Mouse (Mus musculus) small intestine, adult 2 months (tissue): ENCODE data around the gene Tbl1xr1. TPM values are rescaled to one million over a fixed set of nuclear protein-coding genes. Genes with fewer than 3 reads are reported as not detected.

Experiments used
- H3K27ac ChIP-seq: fragments of 200-500 bp; 2 replicates; pipeline ENCODE4 v1.5.1; 2012; ENCODE audit warnings: low read depth, low read length, control low read depth, inconsistent platforms; ENCODE audit not compliant: insufficient read depth
- H3K27me3 ChIP-seq: fragments of 200-500 bp; 2 replicates; pipeline ENCODE4 v1.6.1; 2012; ENCODE audit warnings: mild to moderate bottlenecking, moderate library complexity, low read length, inconsistent platforms; ENCODE audit not compliant: control insufficient read depth, insufficient read depth
- H3K36me3 ChIP-seq: fragments of 200-500 bp; 2 replicates; pipeline ENCODE4 v1.6.1; 2012; ENCODE audit warnings: mild to moderate bottlenecking, low read length, control low read depth, inconsistent platforms; ENCODE audit not compliant: control insufficient read depth, insufficient read depth
- H3K4me1 ChIP-seq: fragments of 200-500 bp; 2 replicates; pipeline ENCODE4 v1.6.1; 2012; ENCODE audit warnings: low read length, inconsistent platforms, mixed read lengths; ENCODE audit not compliant: control insufficient read depth, insufficient read depth, insufficient read length
- H3K4me3 ChIP-seq: fragments of 200-500 bp; 2 replicates; pipeline ENCODE4 v1.5.1; 2012; ENCODE audit warnings: low read depth, mild to moderate bottlenecking, control low read depth, inconsistent platforms, low read length, moderate library complexity
- CTCF ChIP-seq: fragments of 200-500 bp; IDR thresholded peaks from 2 replicates; pipeline ENCODE4 v1.5.1; 2012; ENCODE audit warnings: low read depth, mild to moderate bottlenecking, control low read depth, inconsistent platforms, low read length, moderate library complexity, mixed read lengths; ENCODE audit not compliant: insufficient replicate concordance, insufficient read length; ENCODE audit errors: extremely low read depth
- POLR2A ChIP-seq: fragments of 200-500 bp; IDR thresholded peaks from 2 replicates; pipeline ENCODE4 v1.6.1; 2012; ENCODE audit warnings: low read depth, mild to moderate bottlenecking, control low read depth, inconsistent platforms, low read length, moderate library complexity
- WGBS: fragments of 180-500 bp; shearing (Covaris S2); methylation state at CpG from one replicate; pipeline ENCODE4 v1.1.7; 2018; 5-methylcytosine and 5-hydroxymethylcytosine counted together
- polyA plus RNA-seq: library from polyadenylated mRNA; depleted of rRNA; stranded (reverse); fragments of >200 nt; gene quantifications from 2 replicates; pipeline ENCODE4 v1.2.3, GENCODE M21; 2012

The Tbl1xr1 gene
- polyA plus RNA-seq, 1 experiment, result 15.8 TPM

GRCm38 (mm10) chr3:22156397-22156796 is 79.9 kb downstream of the Tbl1xr1 start:
- H3K36me3 ChIP-seq, result no peaks in the 10 kb centered on the region
- TF ChIP-seq POLR2A (no peak), CTCF (no peak)
- no peaks in the 10 kb centered on the region for H3K27me3 ChIP-seq
- no peak overlapping the region for H3K27ac ChIP-seq
- 33% methylated on average over 2 of the region's 2 CpGs for WGBS
- H3K4me3 ChIP-seq, result no peak overlapping the region
- H3K4me1 ChIP-seq, result peaks cover 4% of the 10 kb centered on the region; the same call in 1 of the 2 replicates

- TF ChIP-seq POLR2A, result no peak
- no peak for TF ChIP-seq CTCF
- no peaks in the 10 kb centered on the region for H3K36me3 ChIP-seq
- no peaks in the 10 kb centered on the region for H3K27me3 ChIP-seq
- H3K4me1 ChIP-seq, result peaks cover 2% of the 10 kb centered on the region; the same call in 1 of the 2 replicates
- H3K4me3 ChIP-seq, result no peak overlapping the region
- no peak overlapping the region for H3K27ac ChIP-seq
- WGBS, result 89% methylated on average over 3 of the region's 3 CpGs
Measured at GRCm38 (mm10) chr3:22162948-22163347, 86.5 kb downstream of the Tbl1xr1 start.

GRCm38 (mm10) chr3:22167856-22168255 is 91.4 kb downstream of the Tbl1xr1 start:
- no peaks in the 10 kb centered on the region for H3K27me3 ChIP-seq
- no peak overlapping the region for H3K4me3 ChIP-seq
- TF ChIP-seq POLR2A (no peak), CTCF (no peak)
- H3K27ac ChIP-seq, result no peak overlapping the region
- H3K4me1 ChIP-seq, result 0 out of 2 replicates have a peak, but pooled peaks cover 2% of the 10 kb centered on the region
- 74% methylated on average over 2 of the region's 2 CpGs for WGBS
- no peaks in the 10 kb centered on the region for H3K36me3 ChIP-seq

- H3K4me1 ChIP-seq, result no peaks in the 10 kb centered on the region
- no peak overlapping the region for H3K27ac ChIP-seq
- TF ChIP-seq CTCF (no peak), POLR2A (no peak)
- no peaks in the 10 kb centered on the region for H3K27me3 ChIP-seq
- 92% methylated on average over 4 of the region's 4 CpGs for WGBS
- no peaks in the 10 kb centered on the region for H3K36me3 ChIP-seq
- H3K4me3 ChIP-seq, result no peak overlapping the region
Measured at GRCm38 (mm10) chr3:22168432-22168831, 92.0 kb downstream of the Tbl1xr1 start.

GRCm38 (mm10) chr3:22171526-22171925 is 95.1 kb downstream of the Tbl1xr1 start:
- H3K27me3 ChIP-seq, result no peaks in the 10 kb centered on the region
- H3K27ac ChIP-seq, result no peak overlapping the region
- H3K4me1 ChIP-seq, result no peaks in the 10 kb centered on the region
- H3K36me3 ChIP-seq, result no peaks in the 10 kb centered on the region
- WGBS, result 89% methylated on average over 8 of the region's 8 CpGs
- no peak for TF ChIP-seq POLR2A
- no peak for TF ChIP-seq CTCF
- H3K4me3 ChIP-seq, result no peak overlapping the region

GRCm38 (mm10) chr3:22172410-22172809 is 96.0 kb downstream of the Tbl1xr1 start:
- H3K4me1 ChIP-seq, result no peaks in the 10 kb centered on the region
- no peak overlapping the region for H3K27ac ChIP-seq
- H3K4me3 ChIP-seq, result no peak overlapping the region
- no peaks in the 10 kb centered on the region for H3K36me3 ChIP-seq
- no peak for TF ChIP-seq CTCF
- no peak for TF ChIP-seq POLR2A
- H3K27me3 ChIP-seq, result no peaks in the 10 kb centered on the region
- WGBS, result 86% methylated on average over 2 of the region's 2 CpGs

GRCm38 (mm10) chr3:22173171-22173570 is 96.7 kb downstream of the Tbl1xr1 start:
- WGBS, result 87% methylated on average over 5 of the region's 5 CpGs
- no peak for TF ChIP-seq POLR2A
- TF ChIP-seq CTCF, result no peak
- Histone ChIP-seq H3K4me1 (no peaks in the 10 kb centered on the region), H3K27ac (no peak overlapping the region), H3K27me3 (no peaks in the 10 kb centered on the region), H3K4me3 (no peak overlapping the region), H3K36me3 (no peaks in the 10 kb centered on the region)
